Mouse (Mus musculus) MEL (cell line): Measurements from ENCODE around the gene Med31. TPM values are rescaled to one million over a fixed set of nuclear protein-coding genes. Genes with fewer than 3 reads are reported as not detected.

Source experiments
- DNase-seq: peaks from one replicate; pipeline ENCODE4 v3.0.0; 2011; ENCODE audit warnings: low read depth, low spot score
- H3K27ac ChIP-seq: 2 replicates; pipeline ENCODE4 v1.5.1; 2012; ENCODE audit warnings: low read depth, mild to moderate bottlenecking, control low read depth, low read length, moderate library complexity; ENCODE audit not compliant: control insufficient read depth
- H3K27me3 ChIP-seq, 2 experiments: fragments of 150-350 bp in 1 of 2; sonication (generic) in 1 of 2; 2 replicates each; pipeline ENCODE4 v1.6.1; 2012; ENCODE audit warnings: low read length in 2 of 2, mild to moderate bottlenecking in 2 of 2, improper control_type of control experiment in 1 of 2, moderate library complexity in 1 of 2; ENCODE audit not compliant: insufficient read depth in 2 of 2, control insufficient read depth in 1 of 2
- H3K36me3 ChIP-seq, 2 experiments: 2 replicates each; pipeline ENCODE4 v1.6.1; 2012 to 2014; ENCODE audit warnings: low read length in 2 of 2, improper control_type of control experiment in 1 of 2, inconsistent platforms in 1 of 2, mild to moderate bottlenecking in 1 of 2; ENCODE audit not compliant: insufficient read depth in 2 of 2, control insufficient read depth in 1 of 2
- H3K4me1 ChIP-seq, 2 experiments: fragments of 150-350 bp in 1 of 2; sonication (generic) in 1 of 2; 2 replicates each; pipeline ENCODE4 v1.6.1; 2012; ENCODE audit warnings: low read length in 2 of 2, improper control_type of control experiment in 1 of 2, mild to moderate bottlenecking in 1 of 2; ENCODE audit not compliant: insufficient read depth in 2 of 2, control insufficient read depth in 1 of 2
- H3K4me3 ChIP-seq, 2 experiments: fragments of 150-350 bp in 1 of 2; sonication (generic) in 1 of 2; 2 replicates each; pipeline ENCODE4 v1.5.1; 2012; ENCODE audit warnings: low read depth in 2 of 2, low read length in 2 of 2, mild to moderate bottlenecking in 2 of 2, moderate library complexity in 2 of 2, control low read depth in 1 of 2, improper control_type of control experiment in 1 of 2; ENCODE audit not compliant: control insufficient read depth in 1 of 2, insufficient read depth in 1 of 2
- H3K79me2 ChIP-seq: 2 replicates; pipeline ENCODE4 v1.6.1; 2012; ENCODE audit warnings: mild to moderate bottlenecking, low read length, moderate library complexity; ENCODE audit not compliant: control insufficient read depth, poor library complexity, insufficient read depth
- H3K9ac ChIP-seq: 2 replicates; pipeline ENCODE4 v1.6.1; 2012; ENCODE audit warnings: low read depth, mild to moderate bottlenecking, control low read depth, low read length, moderate library complexity; ENCODE audit not compliant: control insufficient read depth, poor library complexity, severe bottlenecking
- H3K9me3 ChIP-seq: fragments of 150-350 bp; sonication (generic); replicated peaks from 2 replicates; pipeline ENCODE4 v1.6.1; 2012; ENCODE audit warnings: mild to moderate bottlenecking, low read length, improper control_type of control experiment, moderate library complexity; ENCODE audit not compliant: insufficient read depth
- BHLHE40 ChIP-seq: IDR thresholded peaks from 2 replicates; pipeline ENCODE4 v1.6.1; 2012; ENCODE audit warnings: low read depth, mild to moderate bottlenecking, inconsistent platforms, low read length, improper control_type of control experiment, borderline replicate concordance
- CHD2 ChIP-seq: IDR thresholded peaks from 2 replicates; pipeline ENCODE4 v1.6.1; 2011; ENCODE audit warnings: low read length, improper control_type of control experiment
- E2F4 ChIP-seq: IDR thresholded peaks from 2 replicates; pipeline ENCODE4 v1.6.1; 2011; ENCODE audit warnings: low read depth, low read length, improper control_type of control experiment, borderline replicate concordance
- ETS1 ChIP-seq: IDR thresholded peaks from 2 replicates; pipeline ENCODE4 v1.6.1; 2012; ENCODE audit warnings: low read depth, mild to moderate bottlenecking, inconsistent platforms, low read length, improper control_type of control experiment, moderate library complexity
- GABPA ChIP-seq: IDR thresholded peaks from 2 replicates; pipeline ENCODE4 v1.6.1; 2012; ENCODE audit warnings: low read depth, mild to moderate bottlenecking, inconsistent platforms, low read length, improper control_type of control experiment, moderate library complexity
- GATA1 ChIP-seq: IDR thresholded peaks from 2 replicates; pipeline ENCODE4 v1.6.1; 2011; ENCODE audit warnings: low read depth, low read length, improper control_type of control experiment
- HCFC1 ChIP-seq: IDR thresholded peaks from 2 replicates; pipeline ENCODE4 v1.6.1; 2012; ENCODE audit warnings: low read depth, mild to moderate bottlenecking, inconsistent platforms, low read length, improper control_type of control experiment, moderate library complexity
- MAFK ChIP-seq: IDR thresholded peaks from 2 replicates; pipeline ENCODE4 v1.6.1; 2011; ENCODE audit warnings: low read depth, mild to moderate bottlenecking, low read length, improper control_type of control experiment, borderline replicate concordance
- MAZ ChIP-seq: IDR thresholded peaks from 2 replicates; pipeline ENCODE4 v1.6.1; 2012; ENCODE audit warnings: low read depth, mild to moderate bottlenecking, inconsistent platforms, low read length, improper control_type of control experiment
- MEF2A ChIP-seq: IDR thresholded peaks from 2 replicates; pipeline ENCODE4 v1.6.1; 2014; ENCODE audit warnings: low read depth, mild to moderate bottlenecking, inconsistent platforms, low read length, improper control_type of control experiment; ENCODE audit not compliant: poor library complexity, insufficient replicate concordance, severe bottlenecking; ENCODE audit errors: extremely low read depth
- MYC ChIP-seq: IDR thresholded peaks from 2 replicates; pipeline ENCODE4 v1.6.1; 2011; ENCODE audit warnings: low read depth, mild to moderate bottlenecking, low read length, improper control_type of control experiment, moderate library complexity
- POLR2AphosphoS2 ChIP-seq: IDR thresholded peaks from 2 replicates; pipeline ENCODE4 v1.6.1; 2011; ENCODE audit warnings: low read length, improper control_type of control experiment
- RAD21 ChIP-seq: IDR thresholded peaks from 2 replicates; pipeline ENCODE4 v1.6.1; 2011; ENCODE audit warnings: mild to moderate bottlenecking, low read depth, low read length, improper control_type of control experiment
- RCOR1 ChIP-seq: IDR thresholded peaks from 2 replicates; pipeline ENCODE4 v1.6.1; 2012; ENCODE audit warnings: low read depth, mild to moderate bottlenecking, inconsistent platforms, low read length, improper control_type of control experiment
- TBP ChIP-seq: IDR thresholded peaks from 2 replicates; pipeline ENCODE4 v1.8.0; 2011; ENCODE audit warnings: low read depth, low read length, improper control_type of control experiment
- TCF12 ChIP-seq: IDR thresholded peaks from 2 replicates; pipeline ENCODE4 v1.6.1; 2014; ENCODE audit warnings: low read depth, mild to moderate bottlenecking, inconsistent platforms, low read length, improper control_type of control experiment, moderate library complexity
- USF2 ChIP-seq, 2 experiments: IDR thresholded peaks; 2 replicates each; pipeline ENCODE4 v1.6.1; 2011 to 2012; ENCODE audit warnings: improper control_type of control experiment in 2 of 2, low read length in 2 of 2, borderline replicate concordance in 1 of 2, inconsistent platforms in 1 of 2, low read depth in 1 of 2, mild to moderate bottlenecking in 1 of 2; ENCODE audit not compliant: insufficient read depth in 1 of 2
- ZC3H11A ChIP-seq: IDR thresholded peaks from 2 replicates; pipeline ENCODE4 v1.6.1; 2012; ENCODE audit warnings: low read depth, mild to moderate bottlenecking, inconsistent platforms, low read length, improper control_type of control experiment
- polyA plus RNA-seq, 2 experiments: library from polyadenylated mRNA; stranded (reverse) in 1 of 2; unstranded in 1 of 2; fragments of >175 nt in 1 of 2; fragments of >200 nt in 1 of 2; gene quantifications; 2 replicates each; pipeline versions ENCODE4 v1.2.1 to v1.2.4; 2012; ENCODE audit warnings: low replicate concordance in 2 of 2, low read depth in 1 of 2; ENCODE audit not compliant: insufficient read length in 2 of 2, insufficient read depth in 1 of 2, missing spikeins in 1 of 2
- total RNA-seq: library from RNA; depleted of rRNA; stranded (reverse); fragments of 300-350 nt; gene quantifications from 2 replicates; pipeline ENCODE4 v1.2.3, GENCODE M21; 2012

Med31 gene
- total and polyA plus RNA-seq, 3 experiments: 12.1 to 21.1 TPM; not detected in 1

- H3K36me3 ChIP-seq: peaks cover 0 to 4% of the 10 kb centered on the region in 2 experiments; a peak in 2 of 4 replicates
- H3K9ac ChIP-seq: no peak overlapping the region
- H3K9me3 ChIP-seq: no peaks in the 10 kb centered on the region
- no peak overlapping the region for H3K27ac ChIP-seq
- peaks cover 0 to 12% of the 10 kb centered on the region in 2 experiments; a peak in 3 of 4 replicates for H3K4me1 ChIP-seq
- TF ChIP-seq E2F4: no peak
- DNase-seq: no peak
- H3K4me3 ChIP-seq: no peak overlapping the region
- peaks cover 35% of the 10 kb centered on the region for H3K79me2 ChIP-seq
- H3K27me3 ChIP-seq: no peaks in the 10 kb centered on the region
These were observed 12.0 kb downstream of the Med31 start for GRCm38 (mm10) chr11:72203440-72203839.

- no peaks in the 10 kb centered on the region for H3K4me1 ChIP-seq
- no peak for TF ChIP-seq USF2 (IDR thresholded peaks at IDR 0.05; ENCODE audit: borderline replicate concordance in 1 of 2, insufficient read depth in 1 of 2, low read depth in 1 of 2, low read length in 2 of 2)
- no peak for TF ChIP-seq HCFC1
- TF ChIP-seq GATA1: no peak
- TF ChIP-seq E2F4: no peak
- no peak for TF ChIP-seq POLR2AphosphoS2
- TF ChIP-seq RCOR1: no peak
- no peak for TF ChIP-seq MAFK
- no peak for TF ChIP-seq TCF12
- no peak for TF ChIP-seq GABPA
- no peak for TF ChIP-seq TBP
- TF ChIP-seq MYC: no peak
- TF ChIP-seq ETS1: no peak
- TF ChIP-seq BHLHE40: no peak
- no peak for TF ChIP-seq MEF2A
- no peak for TF ChIP-seq MAZ
- no peak for TF ChIP-seq CHD2
- no peak for TF ChIP-seq ZC3H11A
- no peak for TF ChIP-seq RAD21
- TF ChIP-seq, all 39 proteins: peak for 0
- Histone ChIP-seq H3K27me3 (no peaks in the 10 kb centered on the region), H3K27ac (no peak overlapping the region), H3K9me3 (no peaks in the 10 kb centered on the region), H3K79me2 (no peaks in the 10 kb centered on the region; the same call in 1 of the 2 replicates), H3K4me3 (no peak overlapping the region), H3K9ac (no peak overlapping the region), H3K36me3 (peaks cover 0 to 8% of the 10 kb centered on the region in 2 experiments; a peak in 2 of 4 replicates)
- DNase-seq: no peak
These were observed 18.9 kb downstream of the Med31 start for GRCm38 (mm10) chr11:72196506-72196905.
